In genomic region chr8:94262626-94263297, GRCm38 (mm10) we compare ENCODE assay signal across 11 mouse cellular contexts. TPM values are rescaled to one million over a fixed set of nuclear protein-coding genes. Genes with fewer than 3 reads are reported as not detected.
DNase-seq lines count a peak whose midpoint lies in the region; ATAC-seq lines count a peak whose summit lies in the region.
"Had no signal": no experiment of that assay in that cellular context is flagged by ENCODE, and none has a peak within 500 bp of the region (broad histone marks: within the 10 kb centered on the region; RNA-seq: fewer than 3 reads in every experiment).

No protein-coding gene starts in this region.

- DNase-seq in heart, adult 9 months (ENCODE audit: low spot score in 2 of 2): peak; percentile 17 to 46
- DNase-seq in right cerebral cortex, adult 18-20 months: peak; percentile 60
- DNase-seq in right cerebral cortex, postnatal 4 days: no peak
- DNase-seq in adipocyte (ENCODE audit: low spot score): peak; percentile 72
- DNase-seq in testis, postnatal 10 days (ENCODE audit: low spot score): no peak
- DNase-seq: lung, embryonic 14.5 days had no signal

- H3K27ac ChIP-seq in heart, embryonic 11.5 days (ENCODE audit: low read depth, low read length): no peak overlapping the region
- no peak overlapping the region for H3K27ac ChIP-seq in hindbrain, embryonic 16.5 days (ENCODE audit: low read depth, low read length)
- H3K27ac ChIP-seq: heart, embryonic 15.5 days; kidney, postnatal 0 days; midbrain, embryonic 10.5 days had no signal

- whole genome bisulfite sequencing in heart, embryonic 11.5 days (ENCODE audit: insufficient replicate concordance): 80% methylated on average over 3 of the region's 3 CpGs
- 75% methylated on average over 3 of the region's 3 CpGs for WGBS in hindbrain, embryonic 16.5 days

- H3K27me3 ChIP-seq in heart, embryonic 11.5 days (ENCODE audit: control insufficient read depth, insufficient read depth, low read length): no peaks in the 10 kb centered on the region
- H3K27me3 ChIP-seq in hindbrain, embryonic 16.5 days (replicated peaks; ENCODE audit: control insufficient read depth, insufficient read depth, low read length): no peaks in the 10 kb centered on the region
- H3K27me3 ChIP-seq: heart, embryonic 15.5 days had no signal

- no peak overlapping the region for H3K9ac ChIP-seq in heart, embryonic 11.5 days (ENCODE audit: low read depth, low read length)
- no peak overlapping the region for H3K9ac ChIP-seq in hindbrain, embryonic 16.5 days (ENCODE audit: low read depth, low read length)
- H3K9ac ChIP-seq: heart, embryonic 15.5 days; lung, embryonic 14.5 days had no signal

- no peak for ATAC-seq in heart, embryonic 11.5 days (replicated peaks; ENCODE audit: insufficient number of reproducible peaks, low FRiP score, low TSS enrichment)
- no peak for ATAC-seq in hindbrain, embryonic 16.5 days

- no peaks in the 10 kb centered on the region for H3K9me3 ChIP-seq in heart, embryonic 11.5 days (replicated peaks; ENCODE audit: control insufficient read depth, low read length)
- H3K9me3 ChIP-seq in hindbrain, embryonic 16.5 days (ENCODE audit: control insufficient read depth, low read length): no peaks in the 10 kb centered on the region
- H3K9me3 ChIP-seq: heart, embryonic 15.5 days; midbrain, embryonic 10.5 days had no signal

- H3K4me1 ChIP-seq in heart, embryonic 11.5 days (ENCODE audit: control insufficient read depth, insufficient read depth, low read length): peaks cover 17% of the 10 kb centered on the region
- H3K4me1 ChIP-seq in hindbrain, embryonic 16.5 days (ENCODE audit: control insufficient read depth, insufficient read depth, low read depth, low read length): no peaks in the 10 kb centered on the region; the same call in none of the 2 replicates

- no peak overlapping the region for H3K4me2 ChIP-seq in heart, embryonic 11.5 days
- H3K4me2 ChIP-seq in hindbrain, embryonic 16.5 days (ENCODE audit: low read length): no peak overlapping the region
- H3K4me2 ChIP-seq: heart, embryonic 15.5 days; lung, embryonic 14.5 days had no signal

- H3K4me3 ChIP-seq in heart, embryonic 11.5 days (ENCODE audit: low read depth, low read length): no peak overlapping the region
- H3K4me3 ChIP-seq in hindbrain, embryonic 16.5 days (ENCODE audit: low read length): no peak overlapping the region
- H3K4me3 ChIP-seq: heart, embryonic 15.5 days; midbrain, embryonic 10.5 days had no signal

- H3K36me3 ChIP-seq in heart, embryonic 11.5 days (ENCODE audit: control insufficient read depth, insufficient read depth, low read length): no peaks in the 10 kb centered on the region
- no peaks in the 10 kb centered on the region for H3K36me3 ChIP-seq in hindbrain, embryonic 16.5 days (ENCODE audit: control insufficient read depth, insufficient read depth, low read length)
- H3K36me3 ChIP-seq: heart, embryonic 15.5 days; midbrain, embryonic 10.5 days had no signal

RNA-seq across cellular contexts. Expression of gene Nup93, which starts 48.4 kb away (rescaled TPM):
- polyA plus RNA-seq in heart, embryonic 11.5 days (2014; fragmentation: Nextera tagmentation; extraction: Ambion mirVana): 73.4 and 79.1 TPM in 2 replicates
- 54.0 and 62.1 TPM in 2 replicates for polyA plus RNA-seq in hindbrain, embryonic 16.5 days (2015; fragmentation: Nextera tagmentation; extraction: Ambion mirVana)

Comparison
In these comparisons a context has a peak if more than half of its experiments do, and no peak if none do; other contexts are left out.
1. DNase-seq: peak in heart, adult 9 months (2 of 2), right cerebral cortex, adult 18-20 months (single experiment) and adipocyte (single experiment); none in right cerebral cortex, postnatal 4 days (single experiment) and testis, postnatal 10 days (single experiment).